Mouse (Mus musculus): Measurements from ENCODE around the gene Mrpl11. TPM values are rescaled to one million over a fixed set of nuclear protein-coding genes. Genes with fewer than 3 reads are reported as not detected.
A peak's percentile ranks its signal among the peaks of the same experiment; 100 is the strongest.

Gene Mrpl11
- polyA plus RNA-seq (2015; fragmentation: Nextera tagmentation; extraction: Ambion mirVana), result 108 and 125 TPM in 2 replicates

GRCm38 (mm10) chr19:4961928-4962601 is at the start of gene Mrpl11:
Mrpl11 (plus strand) TSS chr19:4962147.
- peaks cover 34% of the 10 kb centered on the region for H3K36me3 ChIP-seq
- H3K4me2 ChIP-seq, result peak within 1 kb of the TSS; percentile 71
- peaks cover 14% of the 10 kb centered on the region for H3K4me1 ChIP-seq
- H3K9ac ChIP-seq, result peak within 1 kb of the TSS; percentile 90
- peak within 1 kb of the TSS; percentile 88 for H3K4me3 ChIP-seq (replicated peaks)
- H3K27ac ChIP-seq, result peak within 1 kb of the TSS; percentile 93
- under 1% methylated on average over 34 of the region's 34 CpGs for WGBS
- H3K9me3 ChIP-seq (replicated peaks), result no peaks in the 10 kb centered on the region
- peak; percentile 97 for ATAC-seq (replicated peaks; ENCODE audit: low FRiP score)
- H3K27me3 ChIP-seq, result no peaks in the 10 kb centered on the region

- peaks cover 99% of the 10 kb centered on the region for H3K36me3 ChIP-seq
- WGBS, result 95% methylated on average over 15 of the region's 15 CpGs
- H3K27me3 ChIP-seq, result no peaks in the 10 kb centered on the region
- H3K4me3 ChIP-seq (replicated peaks), result no peak overlapping the region
- no peaks in the 10 kb centered on the region for H3K9me3 ChIP-seq (replicated peaks)
- ATAC-seq (replicated peaks; ENCODE audit: low FRiP score), result no peak
- H3K4me1 ChIP-seq, result no peaks in the 10 kb centered on the region
- no peak overlapping the region for H3K4me2 ChIP-seq
- H3K27ac ChIP-seq, result no peak overlapping the region
- H3K9ac ChIP-seq, result no peak overlapping the region
These were observed 45.9 kb upstream of the Mrpl11 start for GRCm38 (mm10) chr19:4915924-4916603.

GRCm38 (mm10) chr19:4916827-4917226 is 45.1 kb upstream of the Mrpl11 start:
- H3K9me3 ChIP-seq (replicated peaks), result no peaks in the 10 kb centered on the region
- 83% methylated on average over 10 of the region's 10 CpGs for WGBS
- peaks cover 99% of the 10 kb centered on the region for H3K36me3 ChIP-seq
- no peak overlapping the region for H3K4me2 ChIP-seq
- H3K27ac ChIP-seq, result no peak overlapping the region
- H3K4me3 ChIP-seq (replicated peaks), result no peak overlapping the region
- H3K9ac ChIP-seq, result no peak overlapping the region
- H3K27me3 ChIP-seq, result no peaks in the 10 kb centered on the region
- H3K4me1 ChIP-seq, result no peaks in the 10 kb centered on the region
- no peak for ATAC-seq (replicated peaks; ENCODE audit: low FRiP score)

- Histone ChIP-seq H3K9ac (no peak overlapping the region), H3K4me3 (replicated peaks) (no peak overlapping the region), H3K36me3 (peaks cover 100% of the 10 kb centered on the region), H3K4me1 (no peaks in the 10 kb centered on the region), H3K4me2 (no peak overlapping the region), H3K27me3 (no peaks in the 10 kb centered on the region), H3K9me3 (replicated peaks) (no peaks in the 10 kb centered on the region), H3K27ac (no peak overlapping the region)
- no peak for ATAC-seq (replicated peaks; ENCODE audit: low FRiP score)
- WGBS, result 77% methylated on average over 6 of the region's 6 CpGs
These were observed 42.3 kb upstream of the Mrpl11 start for GRCm38 (mm10) chr19:4919652-4920051.

- H3K36me3 ChIP-seq, result peaks cover 62% of the 10 kb centered on the region
- 95% methylated on average over 11 of the region's 11 CpGs for WGBS
These were observed 36.7 kb upstream of the Mrpl11 start for GRCm38 (mm10) chr19:4925121-4925860.

GRCm38 (mm10) chr19:4927904-4928531 is 33.9 kb upstream of the Mrpl11 start, which contains the start of gene Dpp3:
Dpp3 (minus strand) TSS chr19:4928287.
- peak; percentile 99 for ATAC-seq (replicated peaks; ENCODE audit: low FRiP score)
- Histone ChIP-seq H3K36me3 (peaks cover 35% of the 10 kb centered on the region), H3K9me3 (replicated peaks) (no peaks in the 10 kb centered on the region), H3K9ac (peak within 1 kb of the TSS; percentile 61), H3K4me3 (replicated peaks) (peak within 1 kb of the TSS; percentile 78), H3K27me3 (no peaks in the 10 kb centered on the region), H3K4me1 (peaks cover 23% of the 10 kb centered on the region), H3K27ac (peak within 1 kb of the TSS; percentile 83), H3K4me2 (peak within 1 kb of the TSS; percentile 70)
- under 1% methylated on average over 32 of the region's 32 CpGs for WGBS

More at GRCm38 (mm10) chr19:4925121-4925860, 36.7 kb upstream of the Mrpl11 start:
- no peaks in the 10 kb centered on the region for H3K9me3 ChIP-seq (replicated peaks)
- H3K27me3 ChIP-seq, result no peaks in the 10 kb centered on the region
- H3K27ac ChIP-seq, result no peak overlapping the region
- no peak for ATAC-seq (replicated peaks; ENCODE audit: low FRiP score)
- H3K9ac ChIP-seq, result no peak overlapping the region
- no peak overlapping the region for H3K4me3 ChIP-seq (replicated peaks)
- H3K4me2 ChIP-seq, result no peak overlapping the region
- H3K4me1 ChIP-seq, result peaks cover 23% of the 10 kb centered on the region

GRCm38 (mm10) chr19:4928781-4929180 is 33.2 kb upstream of the Mrpl11 start:
- WGBS, result 60% methylated on average over 5 of the region's 5 CpGs
- Histone ChIP-seq H3K9ac (peak overlapping the region; percentile 61), H3K4me3 (replicated peaks) (peak overlapping the region; percentile 78), H3K4me2 (peak overlapping the region; percentile 70), H3K27me3 (no peaks in the 10 kb centered on the region), H3K36me3 (peaks cover 28% of the 10 kb centered on the region), H3K27ac (peak overlapping the region; percentile 83), H3K4me1 (peaks cover 23% of the 10 kb centered on the region), H3K9me3 (replicated peaks) (no peaks in the 10 kb centered on the region)
- ATAC-seq (replicated peaks; ENCODE audit: low FRiP score), result no peak

- Histone ChIP-seq H3K27ac (no peak overlapping the region), H3K9me3 (replicated peaks) (no peaks in the 10 kb centered on the region), H3K27me3 (peaks cover 7% of the 10 kb centered on the region; the same call in 1 of the 2 replicates), H3K9ac (no peak overlapping the region), H3K4me1 (no peaks in the 10 kb centered on the region), H3K4me2 (no peak overlapping the region), H3K36me3 (no peaks in the 10 kb centered on the region), H3K4me3 (replicated peaks) (no peak overlapping the region)
- WGBS, result 87% methylated on average over 2 of the region's 2 CpGs
- ATAC-seq (replicated peaks; ENCODE audit: low FRiP score), result no peak
These were observed 25.1 kb upstream of the Mrpl11 start for GRCm38 (mm10) chr19:4936896-4937295.

- Histone ChIP-seq H3K27ac (no peak overlapping the region), H3K9me3 (replicated peaks) (no peaks in the 10 kb centered on the region), H3K27me3 (peaks cover 14% of the 10 kb centered on the region), H3K4me2 (no peak overlapping the region), H3K36me3 (no peaks in the 10 kb centered on the region), H3K4me3 (replicated peaks) (no peak overlapping the region), H3K4me1 (peaks cover 5% of the 10 kb centered on the region), H3K9ac (no peak overlapping the region)
- 88% methylated on average over 17 of the region's 17 CpGs for WGBS
- ATAC-seq (replicated peaks; ENCODE audit: low FRiP score), result no peak
These were observed 24.3 kb upstream of the Mrpl11 start for GRCm38 (mm10) chr19:4937444-4938310.

- Histone ChIP-seq H3K9ac (peak within 1 kb of the TSS; percentile 64), H3K4me1 (peaks cover 17% of the 10 kb centered on the region), H3K36me3 (no peaks in the 10 kb centered on the region), H3K27ac (0 out of 2 replicates have a peak within 1 kb of the TSS, but pooled peaks have one; percentile 42), H3K27me3 (peaks cover 19% of the 10 kb centered on the region), H3K4me2 (peak within 1 kb of the TSS; percentile 98), H3K4me3 (replicated peaks) (peak within 1 kb of the TSS; percentile 68), H3K9me3 (replicated peaks) (no peaks in the 10 kb centered on the region)
- under 1% methylated on average over 50 of the region's 55 CpGs for WGBS
- peak; percentile 95 for ATAC-seq (replicated peaks; ENCODE audit: low FRiP score)
These were observed 19.2 kb upstream of the Mrpl11 start, which contains the start of gene Peli3 for GRCm38 (mm10) chr19:4942551-4943252. Peli3 (minus strand) TSS chr19:4943127.

Data from kidney, embryonic 15.5 days (tissue).